Mouse (Mus musculus) mouse trophoblast stem cell (cell line): ENCODE results near the gene Thap8.

Experiments used
- in situ Hi-C, 2 experiments: fragments of 300-500 bp; cut with MseI, MboI; formaldehyde crosslinking; loops; 2 replicates in 1 of 2; 3 replicates in 1 of 2; pipeline ENCODE4 v1.15.1; 2025

Gene Thap8

GRCm38 (mm10) chr7:30315559-30316529 lies 36.0 kb downstream of the Thap8 start:
- in situ Hi-C loops = no loop called here

GRCm38 (mm10) chr7:30318142-30318541 lies 38.2 kb downstream of the Thap8 start:
- in situ Hi-C loops = no loop called here

GRCm38 (mm10) chr7:30320946-30321345 lies 41.1 kb downstream of the Thap8 start:
- in situ Hi-C loops = no loop called here

- in situ Hi-C loops = no loop called here
Measured at GRCm38 (mm10) chr7:30321539-30322284, 41.8 kb downstream of the Thap8 start, which contains the start of gene E130208F15Rik. TSS of gene E130208F15Rik (plus strand) at chr7:30321740.

GRCm38 (mm10) chr7:30322285-30322667 lies 42.4 kb downstream of the Thap8 start:
- in situ Hi-C loops = no loop called here

- in situ Hi-C loops = no loop called here
Measured at GRCm38 (mm10) chr7:30322865-30323264, 43.0 kb downstream of the Thap8 start.

- in situ Hi-C loops = no loop called here
Measured at GRCm38 (mm10) chr7:30323795-30324194, 43.9 kb downstream of the Thap8 start, which contains the start of gene Sdhaf1. TSS of gene Sdhaf1 (minus strand) at chr7:30323895.

- in situ Hi-C loops = no loop called here
Measured at GRCm38 (mm10) chr7:30324300-30324944, 44.5 kb downstream of the Thap8 start.

GRCm38 (mm10) chr7:30325364-30325763 lies 45.5 kb downstream of the Thap8 start:
- in situ Hi-C loops = no loop called here

- in situ Hi-C loops = no loop called here
Measured at GRCm38 (mm10) chr7:30326427-30326826, 46.5 kb downstream of the Thap8 start.

GRCm38 (mm10) chr7:30327140-30327539 lies 47.2 kb downstream of the Thap8 start:
- in situ Hi-C loops = no loop called here

- in situ Hi-C loops = no loop called here
Measured at GRCm38 (mm10) chr7:30328379-30328778, 48.5 kb downstream of the Thap8 start.

- in situ Hi-C loops = no loop called here
Measured at GRCm38 (mm10) chr7:30331887-30332286, 52.0 kb downstream of the Thap8 start.

GRCm38 (mm10) chr7:30332622-30333259 lies 52.8 kb downstream of the Thap8 start:
- in situ Hi-C loops = no loop called here

GRCm38 (mm10) chr7:30333436-30333835 lies 53.5 kb downstream of the Thap8 start:
- in situ Hi-C loops = no loop called here

- in situ Hi-C loops = no loop called here
Measured at GRCm38 (mm10) chr7:30334563-30334962, 54.7 kb downstream of the Thap8 start.

GRCm38 (mm10) chr7:30335688-30336087 lies 55.8 kb downstream of the Thap8 start:
- in situ Hi-C loops = no loop called here

- in situ Hi-C loops = no loop called here
Measured at GRCm38 (mm10) chr7:30336384-30336783, 56.5 kb downstream of the Thap8 start.

- in situ Hi-C loops = loop anchor here in 1 of 2 experiments (10.0 kb wide), 1 partner anchor 95 kb away; no protein-coding TSS in a partner anchor
Measured at GRCm38 (mm10) chr7:30339432-30340109, 59.7 kb downstream of the Thap8 start.
